Mouse (Mus musculus): Measurements from ENCODE around the gene Abca1. TPM values are rescaled to one million over a fixed set of nuclear protein-coding genes. Genes with fewer than 3 reads are reported as not detected.
A peak's percentile ranks its signal among the peaks of the same experiment; 100 is the strongest.

Gene Abca1
- total RNA-seq, 2 experiments from 2014 or later: 38.2 to 40.5 TPM

GRCm38 (mm10) chr4:53122310-53122709 lies 37.4 kb downstream of the Abca1 start:
- DNase-seq (ENCODE audit: low spot score in 2 of 2): no peak

GRCm38 (mm10) chr4:53121516-53122227 lies 38.0 kb downstream of the Abca1 start:
- no peak for DNase-seq (ENCODE audit: low spot score in 2 of 2)

GRCm38 (mm10) chr4:53121084-53121483 lies 38.6 kb downstream of the Abca1 start:
- no peak for DNase-seq (ENCODE audit: low spot score in 2 of 2)

GRCm38 (mm10) chr4:53120038-53120685 lies 39.5 kb downstream of the Abca1 start:
- no peak for DNase-seq (ENCODE audit: low spot score in 2 of 2)

GRCm38 (mm10) chr4:53118643-53119042 lies 41.1 kb downstream of the Abca1 start:
- no peak for DNase-seq (ENCODE audit: low spot score in 2 of 2)

GRCm38 (mm10) chr4:53117610-53118009 lies 42.1 kb downstream of the Abca1 start:
- no peak for DNase-seq (ENCODE audit: low spot score in 2 of 2)

GRCm38 (mm10) chr4:53117076-53117475 lies 42.6 kb downstream of the Abca1 start:
- DNase-seq (ENCODE audit: low spot score in 2 of 2): no peak

GRCm38 (mm10) chr4:53115866-53116265 lies 43.8 kb downstream of the Abca1 start:
- peak in 1 of 2 experiments; percentile 25 for DNase-seq (ENCODE audit: low spot score in 2 of 2)

GRCm38 (mm10) chr4:53115410-53115809 lies 44.3 kb downstream of the Abca1 start:
- no peak for DNase-seq (ENCODE audit: low spot score in 2 of 2)

GRCm38 (mm10) chr4:53111919-53112355 lies 47.8 kb downstream of the Abca1 start:
- DNase-seq (ENCODE audit: low spot score in 2 of 2): no peak

GRCm38 (mm10) chr4:53110356-53110755 lies 49.3 kb downstream of the Abca1 start:
- no peak for DNase-seq (ENCODE audit: low spot score in 2 of 2)

GRCm38 (mm10) chr4:53109381-53109928 lies 50.2 kb downstream of the Abca1 start:
- no peak for DNase-seq (ENCODE audit: low spot score in 2 of 2)

- no peak for DNase-seq (ENCODE audit: low spot score in 2 of 2)
Observed at GRCm38 (mm10) chr4:53108194-53108593, 51.5 kb downstream of the Abca1 start.

- no peak for DNase-seq (ENCODE audit: low spot score in 2 of 2)
Observed at GRCm38 (mm10) chr4:53106732-53107131, 53.0 kb downstream of the Abca1 start.

- DNase-seq (ENCODE audit: low spot score in 2 of 2): no peak
Observed at GRCm38 (mm10) chr4:53106071-53106470, 53.6 kb downstream of the Abca1 start.

GRCm38 (mm10) chr4:53104634-53105033 lies 55.1 kb downstream of the Abca1 start:
- DNase-seq (ENCODE audit: low spot score in 2 of 2): no peak

- DNase-seq (ENCODE audit: low spot score in 2 of 2): no peak
Observed at GRCm38 (mm10) chr4:53102529-53102928, 57.2 kb downstream of the Abca1 start.

GRCm38 (mm10) chr4:53101306-53101705 lies 58.4 kb downstream of the Abca1 start:
- no peak for DNase-seq (ENCODE audit: low spot score in 2 of 2)

GRCm38 (mm10) chr4:53100492-53100891 lies 59.2 kb downstream of the Abca1 start:
- DNase-seq (ENCODE audit: low spot score in 2 of 2): no peak

- no peak for DNase-seq (ENCODE audit: low spot score in 2 of 2)
Observed at GRCm38 (mm10) chr4:53094850-53095249, 64.8 kb downstream of the Abca1 start.

GRCm38 (mm10) chr4:53094331-53094730 lies 65.4 kb downstream of the Abca1 start:
- DNase-seq (ENCODE audit: low spot score in 2 of 2): no peak

- no peak for DNase-seq (ENCODE audit: low spot score in 2 of 2)
Observed at GRCm38 (mm10) chr4:53093615-53094014, 66.1 kb downstream of the Abca1 start.

Data from layer of hippocampus, postnatal 10 days (tissue).